Mouse (Mus musculus) liver (tissue): Measurements from ENCODE around the gene Aff1.

Source experiments
- DNase-seq: peaks from one replicate; pipeline ENCODE4 v3.0.0-alpha.2; 2020; ENCODE audit warnings: mixed read lengths

Aff1 gene

DNA sequence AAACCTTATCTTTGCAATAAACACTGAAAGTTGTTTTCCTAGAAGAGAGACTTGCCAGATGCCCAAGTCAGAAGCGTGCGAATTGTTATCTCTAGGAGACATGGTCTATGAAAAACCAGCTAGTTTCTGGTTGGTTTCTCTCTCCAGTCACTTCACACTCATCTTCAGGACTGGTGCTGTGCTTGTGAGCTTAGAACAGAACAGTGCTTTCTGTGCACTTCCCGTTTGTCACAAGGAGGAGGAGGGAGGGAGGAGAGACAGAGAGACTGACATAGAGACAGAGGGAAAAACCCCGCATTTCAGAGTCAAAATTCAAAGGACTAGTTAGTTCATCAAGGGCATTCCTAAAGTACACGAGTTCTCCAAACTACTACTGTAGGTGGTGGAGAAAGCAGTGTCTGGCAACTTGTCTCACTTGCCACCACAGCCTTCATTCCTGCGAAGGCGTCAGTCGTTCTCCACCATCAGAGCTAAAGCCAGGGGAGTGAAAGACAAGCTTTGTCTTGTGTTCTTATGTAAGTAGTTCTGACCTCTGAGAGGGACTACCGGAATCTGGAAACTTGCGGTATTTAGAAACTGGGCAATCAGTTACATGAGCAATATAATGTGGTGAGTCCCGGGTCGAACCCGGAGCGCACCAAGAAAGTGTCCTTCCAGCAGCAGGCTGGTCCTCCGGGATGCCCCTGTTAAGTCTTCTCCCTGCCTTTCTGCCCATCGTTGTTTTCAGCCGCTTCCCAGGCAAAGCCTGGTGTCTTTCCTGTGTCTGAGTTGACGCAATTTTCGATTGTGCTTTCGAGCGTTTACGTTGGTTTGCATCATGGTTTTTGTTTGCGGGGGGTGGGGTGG is 60.7 kb downstream of the Aff1 start:
- DNase-seq = peak; percentile 55

DNA sequence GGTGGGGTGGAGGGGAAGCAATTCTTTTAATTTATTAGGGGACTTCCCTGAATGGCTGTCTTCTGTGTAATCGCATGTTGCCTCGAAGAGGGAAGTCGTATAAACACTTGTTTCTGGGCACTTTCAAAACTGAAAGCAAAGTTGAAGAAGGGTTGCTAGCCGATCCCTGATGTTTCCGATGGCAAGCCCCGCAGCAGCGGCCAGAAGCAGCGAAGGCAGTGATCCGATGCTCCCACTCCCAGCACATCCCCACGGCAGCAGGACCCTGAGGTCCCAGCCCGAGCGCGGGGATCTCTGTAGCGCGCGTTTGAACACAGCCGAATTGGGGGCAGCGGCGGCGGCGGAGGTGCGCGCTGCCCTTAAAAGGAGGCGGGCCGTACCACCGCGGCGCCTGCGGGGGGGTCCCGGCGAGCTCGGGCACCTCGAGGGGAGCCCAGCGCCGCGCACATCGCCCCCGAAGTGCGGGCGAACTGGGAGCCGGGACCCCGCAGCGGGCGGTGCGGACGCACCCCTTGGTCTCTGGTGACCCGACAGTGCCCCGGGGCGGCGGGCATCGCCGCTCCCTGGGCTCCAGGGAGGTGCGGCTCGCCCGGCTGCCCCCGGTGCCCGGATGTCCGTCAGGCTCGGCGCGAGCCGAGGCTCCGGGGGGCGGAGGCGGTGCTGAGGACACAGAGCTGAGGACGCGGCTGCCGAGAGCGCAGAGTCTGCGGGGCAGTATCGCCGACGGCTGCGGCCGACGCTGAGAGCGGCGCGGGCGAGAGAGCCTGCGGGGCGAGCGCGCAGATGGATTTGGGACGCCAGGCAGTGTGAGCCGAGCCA is 61.5 kb downstream of the Aff1 start:
- peak; percentile 94 for DNase-seq

DNA sequence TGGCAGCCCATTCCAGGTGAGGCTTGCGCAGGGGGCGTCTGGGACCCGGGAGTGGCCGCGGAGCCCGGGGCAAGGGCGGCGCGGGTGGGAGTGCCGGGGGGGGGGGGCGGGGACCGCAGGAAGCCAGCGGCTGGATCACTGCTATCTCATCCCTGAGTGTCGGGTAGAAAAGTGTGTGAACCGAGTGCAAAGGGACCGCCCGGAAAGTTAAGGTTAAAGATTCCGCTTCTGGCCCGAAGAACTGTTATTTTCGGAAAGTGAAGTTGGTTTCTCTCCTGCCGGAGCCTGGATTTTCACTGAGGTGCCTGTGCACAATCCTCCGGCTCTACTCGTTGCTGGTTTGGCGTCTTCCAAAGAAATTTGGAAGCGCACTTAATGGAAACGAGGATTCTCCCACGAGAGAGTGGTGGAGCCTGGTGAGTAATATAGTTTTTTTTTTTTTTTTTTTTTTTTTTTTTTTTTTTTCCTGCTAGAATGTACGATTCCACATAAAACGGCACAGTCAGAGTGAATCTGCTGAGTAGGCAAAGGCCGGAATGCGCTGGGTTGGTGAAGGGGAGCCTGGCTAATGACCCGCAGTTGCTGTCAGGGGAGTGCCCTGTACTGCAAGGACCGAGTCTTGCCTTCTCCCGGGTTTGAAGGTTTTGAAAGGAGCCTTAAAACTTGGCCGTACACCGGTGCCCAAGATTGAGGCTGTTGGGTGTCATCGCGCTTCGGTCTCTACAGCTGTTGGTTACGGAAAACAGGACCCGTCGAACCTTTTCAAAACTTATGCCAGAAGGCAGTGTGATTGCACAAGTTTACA is 62.4 kb downstream of the Aff1 start:
- DNase-seq = peak; percentile 84

DNA sequence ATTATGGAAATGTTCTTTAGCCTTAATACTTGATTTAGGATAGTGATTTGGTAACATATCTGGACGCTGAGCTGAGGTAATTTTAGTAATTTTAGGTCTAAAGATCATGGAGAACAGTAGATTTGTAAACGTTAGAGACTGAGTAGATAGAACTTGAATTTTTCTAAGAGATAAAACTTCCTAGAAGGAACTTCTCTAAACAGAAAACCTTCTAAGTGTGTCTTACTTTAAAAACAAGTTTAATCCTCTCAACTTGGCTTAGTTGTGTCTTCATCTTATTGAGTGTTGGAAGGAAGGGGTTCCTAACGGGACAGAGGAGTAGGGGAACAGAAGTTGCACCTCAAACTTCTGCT is 62.9 kb downstream of the Aff1 start:
- DNase-seq = no peak

DNA sequence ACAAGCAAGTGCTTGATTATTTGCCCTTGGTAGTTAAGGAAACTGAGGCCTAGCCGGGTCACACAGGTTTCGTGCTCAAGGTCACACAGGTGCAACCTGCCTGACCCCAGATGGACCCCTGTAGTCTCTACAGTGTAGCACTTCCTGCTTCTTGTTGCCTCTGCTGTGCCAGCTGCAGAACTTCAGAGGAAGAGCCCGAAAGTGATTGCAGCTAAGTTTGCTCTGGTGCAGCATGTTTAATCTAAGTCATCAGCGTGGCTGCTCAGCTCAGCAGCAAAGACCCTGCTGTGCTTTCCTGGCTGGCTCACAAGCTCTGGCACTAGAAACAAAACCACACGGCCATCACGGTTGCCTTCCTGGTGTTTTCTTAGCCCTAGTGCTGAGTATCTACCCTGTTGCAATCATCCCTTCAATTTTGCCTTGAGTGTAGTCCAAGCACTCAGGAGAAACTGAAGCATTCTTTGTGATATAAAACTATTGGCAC is 64.1 kb downstream of the Aff1 start:
- DNase-seq = peak; percentile 46

DNA sequence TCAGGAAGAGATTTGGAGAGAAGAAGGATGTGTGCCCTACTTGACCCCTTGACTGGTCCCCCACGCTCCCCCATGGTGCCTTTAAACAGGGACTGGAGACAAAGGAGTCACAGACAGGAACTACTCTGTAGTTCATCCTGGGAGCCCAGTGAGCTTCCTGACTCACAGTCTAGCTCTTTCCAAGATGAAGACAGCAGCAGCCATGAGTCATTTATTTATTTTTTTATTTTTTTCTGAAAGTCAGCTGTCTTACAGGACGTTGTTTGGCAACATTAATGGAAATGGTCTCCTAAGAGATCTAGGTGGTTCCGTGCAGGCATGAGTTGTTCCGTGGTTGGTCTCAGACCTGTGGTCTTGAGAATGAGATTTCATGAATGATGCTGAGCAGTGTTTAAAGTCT is 66.3 kb downstream of the Aff1 start:
- no peak for DNase-seq

DNA sequence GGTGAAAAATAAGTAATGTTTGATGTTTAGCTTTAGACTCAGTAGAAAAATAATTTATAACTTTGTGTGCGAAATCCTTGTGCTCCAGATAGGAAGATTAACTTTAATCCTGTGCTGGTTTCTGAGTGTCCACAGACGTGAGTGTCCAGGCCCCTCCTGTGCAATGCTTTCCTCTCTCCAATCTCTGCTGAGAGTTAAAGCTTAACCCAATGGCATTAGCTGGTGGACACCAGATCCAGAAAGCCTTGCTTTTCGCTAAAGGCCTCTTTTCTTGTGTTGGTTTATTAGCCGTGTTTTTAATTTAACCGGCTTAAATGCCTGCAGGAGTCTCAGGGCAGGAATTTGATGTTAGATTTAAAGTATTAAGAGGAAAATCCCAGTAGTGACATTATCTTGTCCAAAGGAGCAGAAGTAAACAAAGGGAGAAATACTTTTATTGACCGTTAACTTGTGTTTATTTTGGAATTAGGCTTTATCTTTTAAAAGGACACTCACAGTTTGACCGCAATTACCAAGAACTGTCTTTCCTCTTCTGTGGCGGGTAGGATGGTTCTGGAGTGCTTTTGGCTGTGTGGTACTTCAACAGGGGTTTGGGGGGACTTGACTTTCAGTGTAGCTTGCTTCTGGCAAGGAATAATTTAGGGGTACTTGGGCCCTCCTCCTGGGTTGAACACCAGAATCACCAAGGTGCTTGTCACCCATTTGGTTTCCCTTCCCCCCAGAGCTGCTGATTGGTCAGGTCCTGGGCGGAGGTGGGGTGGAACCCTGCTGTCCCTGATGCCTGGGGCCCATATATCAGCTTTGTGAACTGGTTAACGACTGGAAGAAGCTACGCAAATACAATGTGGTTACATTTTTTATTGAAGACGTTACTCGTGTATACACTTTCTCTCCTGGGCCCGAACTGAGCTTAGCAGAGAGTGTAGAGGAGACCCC is 67.6 kb downstream of the Aff1 start:
- DNase-seq = peak; percentile 92

DNA sequence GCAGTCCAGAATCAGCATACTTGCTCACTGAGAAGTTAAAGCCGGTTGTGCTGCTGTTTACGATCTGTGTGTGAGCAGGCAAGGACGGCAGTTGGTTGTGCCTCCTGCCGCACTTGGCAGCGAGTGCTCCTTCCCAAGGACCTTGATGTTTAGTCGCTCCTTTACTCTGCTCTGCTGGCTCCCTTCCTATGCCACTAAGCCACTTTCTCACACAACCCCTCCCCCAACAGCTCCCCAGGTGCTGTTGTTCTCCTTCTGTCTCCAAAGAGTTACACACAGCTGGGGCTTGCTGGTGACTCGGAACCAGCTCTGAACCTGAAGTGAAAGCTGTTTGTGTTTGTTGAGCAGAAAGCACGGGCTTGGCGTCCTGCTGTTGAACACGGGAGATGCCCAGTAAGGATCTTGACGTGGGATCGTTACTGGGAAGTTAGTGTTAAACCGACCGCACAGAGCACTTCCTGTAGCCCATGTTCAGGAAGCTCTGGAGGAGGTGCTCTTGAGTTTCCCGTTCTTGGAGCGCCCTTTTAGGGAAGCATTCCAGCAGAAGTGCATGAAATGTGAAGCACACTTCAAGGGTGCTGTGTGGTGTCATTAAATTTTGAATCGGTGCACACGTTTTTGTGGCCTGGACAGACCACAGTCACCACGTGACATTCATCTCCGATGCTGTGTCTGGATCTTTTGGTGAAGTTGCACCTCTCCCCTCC is 68.4 kb downstream of the Aff1 start:
- peak; percentile 60 for DNase-seq

DNA sequence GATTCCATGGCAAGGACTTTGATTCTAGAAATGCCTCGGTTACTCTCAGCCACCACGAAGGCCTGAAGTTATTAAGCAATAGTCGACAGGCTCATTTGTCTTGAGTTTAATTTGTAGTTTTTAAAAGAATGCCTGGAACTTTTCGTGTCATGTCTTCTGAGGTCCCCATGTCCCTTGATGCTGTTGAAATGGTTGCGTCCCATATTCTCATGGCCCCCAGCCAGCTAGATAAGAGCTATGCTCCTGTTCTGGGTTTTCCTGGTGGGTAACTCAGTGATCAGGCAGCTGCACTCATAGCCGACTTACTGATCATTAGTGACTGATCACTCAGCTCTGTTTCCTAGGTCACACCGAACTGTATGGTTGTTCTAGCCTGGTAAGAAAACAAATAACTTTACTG is 69.6 kb downstream of the Aff1 start:
- no peak for DNase-seq

DNA sequence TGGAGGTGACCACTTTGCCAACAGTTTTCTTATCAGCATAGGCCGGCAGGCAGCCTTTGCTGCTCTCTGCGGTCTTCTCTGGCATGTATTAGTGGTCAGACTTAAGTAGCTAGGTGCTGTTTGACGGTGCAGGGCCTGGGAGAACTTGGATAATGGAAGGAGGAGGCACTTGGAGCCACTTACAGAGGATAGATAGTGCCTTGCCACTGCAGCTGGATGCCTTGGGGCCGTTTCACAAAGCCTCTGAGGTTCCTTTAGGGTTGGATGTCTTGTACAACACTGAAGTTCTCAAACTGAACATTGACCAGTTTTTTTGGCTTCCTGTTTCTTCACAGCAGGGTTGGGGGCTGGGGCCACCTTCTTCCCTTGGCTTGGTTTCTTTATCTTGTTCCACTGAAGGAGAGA is 70.7 kb downstream of the Aff1 start:
- peak; percentile 55 for DNase-seq

DNA sequence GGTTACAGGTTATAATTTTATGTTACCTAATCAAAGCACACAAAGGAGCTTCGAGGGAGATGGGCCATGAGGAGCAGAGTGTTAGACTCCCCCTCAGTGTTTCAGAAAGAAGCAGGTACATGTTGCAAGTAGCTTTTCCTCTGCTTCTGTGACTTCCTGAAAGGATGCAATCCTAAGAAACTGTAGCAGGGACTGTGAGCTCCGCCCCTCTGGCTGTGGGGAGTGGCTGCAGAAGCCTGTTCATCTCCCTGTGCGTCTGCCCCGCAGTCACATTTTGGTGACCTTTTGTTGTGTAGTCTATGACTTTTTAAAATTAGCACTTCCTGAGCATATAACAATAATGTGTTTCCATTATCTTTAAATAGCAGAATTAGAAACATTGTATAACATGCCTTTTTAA is 73.2 kb downstream of the Aff1 start:
- no peak for DNase-seq

DNA sequence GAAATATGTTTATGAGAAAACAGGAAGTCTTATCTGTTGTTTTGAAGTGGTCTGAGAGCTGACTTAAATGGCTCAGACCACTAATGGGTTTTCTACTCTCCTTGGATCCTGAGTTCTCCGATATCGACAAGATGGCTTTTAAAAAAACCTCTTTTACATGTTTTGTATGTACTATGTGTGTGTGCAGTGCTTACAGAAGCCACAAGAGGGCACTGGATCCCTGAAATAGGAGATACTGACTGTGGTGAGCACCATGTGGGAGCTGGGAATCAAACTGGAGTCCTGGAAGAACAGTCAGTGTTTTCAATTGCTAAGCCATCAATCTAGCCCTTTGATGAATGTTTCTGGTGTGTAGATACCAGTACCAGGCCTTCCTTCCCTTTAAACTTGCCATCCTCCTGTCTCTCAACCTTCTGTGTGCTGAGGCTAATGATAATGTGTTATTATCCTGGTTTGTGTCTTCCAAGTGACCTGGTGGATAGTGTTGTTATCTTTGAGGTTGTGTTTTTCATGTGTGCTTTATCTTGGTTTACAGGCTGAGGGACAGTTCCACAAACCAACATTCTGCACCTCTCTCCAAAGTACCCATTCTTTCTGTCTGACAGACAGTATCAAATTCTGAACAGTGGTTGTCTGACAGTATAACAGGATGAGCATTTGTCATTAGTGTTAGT is 73.7 kb downstream of the Aff1 start:
- no peak for DNase-seq

DNA sequence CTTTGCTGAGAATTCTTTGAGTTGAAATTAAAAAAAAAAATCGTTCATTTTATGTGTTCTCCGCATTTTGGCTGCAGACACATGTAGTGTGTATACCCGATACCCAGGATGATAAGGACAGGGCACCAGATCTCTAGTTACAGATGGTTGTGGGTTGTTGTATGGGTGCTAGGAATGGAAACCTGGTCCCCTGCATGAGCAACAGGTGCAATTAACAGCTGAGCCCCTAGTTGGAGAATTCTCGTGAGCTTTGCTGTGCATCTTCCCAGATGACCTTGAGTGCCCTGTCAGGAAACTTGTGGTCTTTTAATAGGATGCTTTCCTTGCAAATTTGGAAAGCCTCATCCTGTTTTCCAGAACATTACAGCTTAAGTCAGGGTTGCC is 74.2 kb downstream of the Aff1 start:
- DNase-seq = no peak

DNA sequence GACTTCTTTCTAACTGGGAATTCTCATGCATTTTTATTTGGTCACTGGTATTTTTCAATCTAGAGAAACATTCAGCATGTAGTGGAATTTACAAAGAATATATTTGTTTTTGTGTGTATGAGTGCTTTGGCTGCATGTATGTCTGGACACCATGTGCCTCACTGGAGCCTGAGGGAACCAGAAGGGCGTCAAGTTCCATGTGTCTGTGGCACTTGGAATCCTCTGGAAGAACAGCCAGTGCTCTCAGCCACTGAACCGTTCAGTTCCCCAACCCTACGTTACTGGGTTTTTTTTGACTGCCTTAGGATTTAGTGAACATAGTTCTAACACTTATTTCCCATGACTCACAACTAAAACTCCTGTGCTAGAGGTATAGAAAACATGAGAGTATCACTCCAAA is 76.8 kb downstream of the Aff1 start:
- no peak for DNase-seq

DNA sequence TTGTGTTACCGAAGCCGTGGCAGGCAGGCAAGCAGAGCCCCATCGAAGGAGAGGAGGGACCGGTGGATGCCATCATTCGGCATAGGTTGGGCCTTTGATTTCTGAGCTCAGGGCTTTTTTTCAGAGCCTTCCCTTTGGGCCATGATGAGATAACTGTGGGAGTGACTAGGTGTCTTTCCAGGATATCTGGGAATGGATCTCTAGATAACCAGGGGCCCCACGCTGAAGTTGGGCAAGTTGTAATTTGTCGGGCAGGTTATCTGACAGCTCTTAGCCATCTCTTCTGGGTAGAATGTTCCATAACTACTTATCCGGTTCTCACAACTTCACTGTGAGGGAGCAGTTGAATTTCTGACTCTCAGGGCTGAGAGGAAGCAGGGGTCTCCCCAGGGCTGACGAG is 77.5 kb downstream of the Aff1 start:
- DNase-seq = peak; percentile 76

DNA sequence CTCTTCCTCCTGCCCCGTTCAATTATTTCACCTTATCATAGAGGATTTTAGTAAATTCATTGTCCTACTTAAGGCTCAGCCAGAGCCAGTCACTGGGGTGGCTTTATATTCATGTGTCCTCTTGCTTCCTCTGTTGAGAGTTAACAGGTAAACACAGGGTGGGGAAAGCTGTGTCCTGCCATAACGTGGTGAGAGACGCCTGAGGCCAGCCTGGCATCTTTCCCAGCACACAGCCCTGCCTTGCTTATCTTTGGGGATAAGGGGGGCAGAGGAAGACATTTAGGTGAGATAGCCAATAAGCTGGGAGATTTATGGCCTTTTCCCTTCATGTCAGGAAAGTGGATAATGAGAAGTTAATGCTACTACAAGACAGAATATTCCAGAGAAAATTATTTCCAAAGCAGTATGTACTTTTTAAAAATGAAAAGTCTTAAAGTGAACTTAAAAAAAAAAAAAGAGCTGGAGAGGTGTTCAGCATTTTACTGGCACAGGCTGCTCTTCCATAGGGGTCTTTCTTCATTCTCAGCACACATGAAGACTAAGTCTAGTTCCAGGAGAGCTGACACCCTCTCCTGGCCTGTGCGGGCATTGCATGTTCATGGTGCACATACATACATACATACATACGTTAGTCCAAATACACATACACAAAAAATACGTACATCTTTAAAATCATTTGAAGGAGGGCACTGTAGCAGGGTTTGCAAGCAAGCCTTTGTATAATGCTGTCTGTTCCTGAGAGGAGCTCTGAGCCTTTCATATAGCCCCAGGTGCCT is 78.5 kb downstream of the Aff1 start:
- peak; percentile 57 for DNase-seq

DNA sequence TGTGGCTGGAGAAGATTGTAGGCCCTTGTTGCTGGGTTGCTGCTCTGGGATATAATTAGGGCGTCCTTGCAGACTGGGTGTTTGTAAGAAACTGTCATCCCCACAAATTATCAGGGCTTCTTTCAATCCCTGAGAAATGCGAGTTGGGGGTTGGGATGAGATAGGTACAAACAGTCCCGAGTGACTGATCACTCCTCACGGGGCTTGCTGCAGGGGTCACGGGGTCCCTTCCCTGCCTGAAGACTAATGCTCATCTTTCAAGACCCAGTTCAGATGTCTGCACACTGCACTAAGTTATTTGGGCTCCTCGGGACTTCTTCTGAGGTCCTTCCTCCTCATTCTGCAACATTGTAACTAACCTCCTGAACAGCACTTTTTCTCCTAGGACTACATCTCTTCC is 79.2 kb downstream of the Aff1 start:
- no peak for DNase-seq

DNA sequence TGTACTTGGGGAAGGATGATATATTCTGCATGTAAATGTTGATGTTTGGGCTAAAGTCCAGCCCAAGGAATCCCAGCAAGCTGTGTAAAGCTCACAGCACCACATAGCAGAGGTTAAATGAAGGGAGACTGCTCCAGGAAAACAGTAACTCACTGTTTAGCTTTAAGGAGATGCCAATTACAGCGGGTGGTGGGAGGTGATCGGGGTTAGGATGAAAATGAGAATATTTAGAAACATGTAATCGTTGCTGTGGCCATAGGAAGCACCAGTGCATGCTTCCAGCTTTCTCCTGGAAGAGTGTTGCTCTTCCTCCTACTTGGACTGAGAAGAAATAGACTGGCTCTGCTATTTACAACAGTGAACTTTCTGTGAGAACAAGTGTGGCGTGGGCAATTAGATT is 80.1 kb downstream of the Aff1 start:
- DNase-seq = no peak

DNA sequence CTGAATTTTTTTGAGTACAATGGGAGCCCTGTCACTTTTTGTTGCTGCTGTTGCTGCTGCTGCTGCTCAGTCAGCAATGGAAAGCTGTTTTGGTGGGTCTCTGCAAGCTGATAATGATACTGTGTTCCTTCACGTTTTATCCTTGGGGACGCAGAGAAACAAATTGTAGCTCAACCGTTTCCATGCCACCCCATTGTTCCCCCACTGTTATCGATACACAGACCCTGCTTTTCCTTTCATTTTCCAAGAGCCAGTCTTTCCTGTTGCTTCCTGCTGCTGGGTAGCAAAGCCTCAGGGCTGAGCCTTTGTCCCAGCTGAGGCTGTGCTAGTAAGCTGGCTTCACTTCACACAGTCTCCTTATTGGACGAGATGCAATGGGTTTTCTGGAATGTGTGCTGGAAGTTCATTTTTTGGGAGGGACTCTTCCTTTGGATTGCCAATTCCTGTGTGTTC is 81.0 kb downstream of the Aff1 start:
- DNase-seq = no peak
